Mouse (Mus musculus): ENCODE data around the gene 1700003F12Rik. TPM values are rescaled to one million over a fixed set of nuclear protein-coding genes. Genes with fewer than 3 reads are reported as not detected.
A peak's percentile ranks its signal among the peaks of the same experiment; 100 is the strongest.

Gene 1700003F12Rik
- total RNA-seq, 1 experiment, result 1.7 TPM

GRCm38 (mm10) chr2:154551927-154552326, 5.0 kb downstream of the 1700003F12Rik start:
- peaks cover 3 to 12% of the 10 kb centered on the region in 2 experiments; a peak in 2 of 4 replicates for H3K4me1 ChIP-seq (ENCODE audit: control insufficient read depth in 2 of 2, insufficient read depth in 2 of 2, low read length in 2 of 2, poor library complexity in 1 of 2)
- peaks cover 8% of the 10 kb centered on the region; the same call in 1 of the 2 replicates for H3K36me3 ChIP-seq (ENCODE audit: control insufficient read depth, insufficient read depth, low read length, poor library complexity, severe bottlenecking)
- no peak for TF ChIP-seq CHD2 (IDR thresholded peaks at IDR 0.05; ENCODE audit: low read depth, low read length)
- peak overlapping the region; percentile 21; the same call in 1 of the 2 replicates for H3K9ac ChIP-seq (ENCODE audit: insufficient read depth, low read depth, low read length, poor library complexity, severe bottlenecking)
- H3K27ac ChIP-seq (ENCODE audit: insufficient read depth, low read depth, low read length, poor library complexity, severe bottlenecking), result no peak overlapping the region
- peak overlapping the region; percentile 49 to 63 for H3K4me3 ChIP-seq (ENCODE audit: insufficient read depth in 1 of 2, low read depth in 1 of 2, low read length in 2 of 2, poor library complexity in 1 of 2, severe bottlenecking in 1 of 2)
- H3K9me3 ChIP-seq (ENCODE audit: control insufficient read depth, insufficient read depth, low read depth, low read length), result no peaks in the 10 kb centered on the region
- no peak for DNase-seq (ENCODE audit: low read depth, low spot score)
- in situ Hi-C loops (cut with MboI; ENCODE audit: low sequenced_read_pairs in 2 of 2, unreplicated experiment in 2 of 2), result no loop called here

GRCm38 (mm10) chr2:154552424-154552907, 5.6 kb downstream of the 1700003F12Rik start:
- H3K4me1 ChIP-seq (ENCODE audit: control insufficient read depth in 2 of 2, insufficient read depth in 2 of 2, low read length in 2 of 2, poor library complexity in 1 of 2), result peaks cover 3 to 16% of the 10 kb centered on the region in 2 experiments; a peak in 3 of 4 replicates
- peaks cover 8% of the 10 kb centered on the region; the same call in 1 of the 2 replicates for H3K36me3 ChIP-seq (ENCODE audit: control insufficient read depth, insufficient read depth, low read length, poor library complexity, severe bottlenecking)
- TF ChIP-seq HCFC1 (IDR thresholded peaks at IDR 0.05; ENCODE audit: borderline replicate concordance, insufficient read depth, low read length) (no peak), MAFK (IDR thresholded peaks at IDR 0.05; ENCODE audit: insufficient read depth, low read depth, low read length) (no peak), ZC3H11A (IDR thresholded peaks at IDR 0.05; ENCODE audit: borderline replicate concordance, low read depth, low read length) (no peak), ZNF384 (IDR thresholded peaks at IDR 0.05; ENCODE audit: low read depth, low read length) (no peak), CHD2 (IDR thresholded peaks at IDR 0.05; ENCODE audit: low read depth, low read length) (no peak)
- H3K27ac ChIP-seq (ENCODE audit: insufficient read depth, low read depth, low read length, poor library complexity, severe bottlenecking), result no peak overlapping the region
- in situ Hi-C loops (cut with MboI; ENCODE audit: low sequenced_read_pairs in 2 of 2, unreplicated experiment in 2 of 2), result no loop called here
- H3K9ac ChIP-seq (ENCODE audit: insufficient read depth, low read depth, low read length, poor library complexity, severe bottlenecking), result peak overlapping the region; percentile 21
- no peaks in the 10 kb centered on the region for H3K9me3 ChIP-seq (ENCODE audit: control insufficient read depth, insufficient read depth, low read depth, low read length)
- H3K4me3 ChIP-seq (ENCODE audit: insufficient read depth in 1 of 2, low read depth in 1 of 2, low read length in 2 of 2, poor library complexity in 1 of 2, severe bottlenecking in 1 of 2), result peak overlapping the region; percentile 49 to 63
- DNase-seq (ENCODE audit: low read depth, low spot score), result no peak

- Histone ChIP-seq H3K36me3 (ENCODE audit: control insufficient read depth, insufficient read depth, low read length, poor library complexity, severe bottlenecking) (peaks cover 10% of the 10 kb centered on the region; the same call in 1 of the 2 replicates), H3K4me1 (ENCODE audit: control insufficient read depth in 2 of 2, insufficient read depth in 2 of 2, low read length in 2 of 2, poor library complexity in 1 of 2) (peaks cover 6 to 16% of the 10 kb centered on the region in 2 experiments; a peak in 3 of 4 replicates), H3K9ac (ENCODE audit: insufficient read depth, low read depth, low read length, poor library complexity, severe bottlenecking) (no peak overlapping the region), H3K4me3 (ENCODE audit: insufficient read depth in 1 of 2, low read depth in 1 of 2, low read length in 2 of 2, poor library complexity in 1 of 2, severe bottlenecking in 1 of 2) (no peak overlapping the region), H3K9me3 (ENCODE audit: control insufficient read depth, insufficient read depth, low read depth, low read length) (no peaks in the 10 kb centered on the region), H3K27ac (ENCODE audit: insufficient read depth, low read depth, low read length, poor library complexity, severe bottlenecking) (no peak overlapping the region)
- in situ Hi-C loops (cut with MboI; ENCODE audit: low sequenced_read_pairs in 2 of 2, unreplicated experiment in 2 of 2), result no loop called here
- DNase-seq (ENCODE audit: low read depth, low spot score), result no peak
- TF ChIP-seq ZNF384 (IDR thresholded peaks at IDR 0.05; ENCODE audit: low read depth, low read length) (no peak), CHD2 (IDR thresholded peaks at IDR 0.05; ENCODE audit: low read depth, low read length) (no peak), MAFK (IDR thresholded peaks at IDR 0.05; ENCODE audit: insufficient read depth, low read depth, low read length) (no peak), HCFC1 (IDR thresholded peaks at IDR 0.05; ENCODE audit: borderline replicate concordance, insufficient read depth, low read length) (no peak), ZC3H11A (IDR thresholded peaks at IDR 0.05; ENCODE audit: borderline replicate concordance, low read depth, low read length) (no peak)
Measured at GRCm38 (mm10) chr2:154555235-154555634, 8.3 kb downstream of the 1700003F12Rik start.

GRCm38 (mm10) chr2:154557184-154557832, 10.4 kb downstream of the 1700003F12Rik start:
- DNase-seq (ENCODE audit: low read depth, low spot score), result no peak
- Histone ChIP-seq H3K36me3 (ENCODE audit: control insufficient read depth, insufficient read depth, low read length, poor library complexity, severe bottlenecking) (peaks cover 22% of the 10 kb centered on the region), H3K9me3 (ENCODE audit: control insufficient read depth, insufficient read depth, low read depth, low read length) (no peaks in the 10 kb centered on the region), H3K4me1 (ENCODE audit: control insufficient read depth in 2 of 2, insufficient read depth in 2 of 2, low read length in 2 of 2, poor library complexity in 1 of 2) (peaks cover 6 to 12% of the 10 kb centered on the region in 2 experiments; a peak in 3 of 4 replicates), H3K4me3 (ENCODE audit: insufficient read depth in 1 of 2, low read depth in 1 of 2, low read length in 2 of 2, poor library complexity in 1 of 2, severe bottlenecking in 1 of 2) (0 out of 4 replicates have a peak overlapping the region, but pooled peaks of 1 of the 2 experiments have one; percentile 32), H3K27ac (ENCODE audit: insufficient read depth, low read depth, low read length, poor library complexity, severe bottlenecking) (no peak overlapping the region), H3K9ac (ENCODE audit: insufficient read depth, low read depth, low read length, poor library complexity, severe bottlenecking) (no peak overlapping the region)
- TF ChIP-seq ZC3H11A (IDR thresholded peaks at IDR 0.05; ENCODE audit: borderline replicate concordance, low read depth, low read length), result no peak
- TF ChIP-seq HCFC1 (IDR thresholded peaks at IDR 0.05; ENCODE audit: borderline replicate concordance, insufficient read depth, low read length), result no peak
- TF ChIP-seq ZNF384 (IDR thresholded peaks at IDR 0.05; ENCODE audit: low read depth, low read length), result no peak
- no peak for TF ChIP-seq CHD2 (IDR thresholded peaks at IDR 0.05; ENCODE audit: low read depth, low read length)
- no peak for TF ChIP-seq MAFK (IDR thresholded peaks at IDR 0.05; ENCODE audit: insufficient read depth, low read depth, low read length)
- in situ Hi-C loops (cut with MboI; ENCODE audit: low sequenced_read_pairs in 2 of 2, unreplicated experiment in 2 of 2), result no loop called here
